Mouse (Mus musculus): ENCODE data around the gene Arhgap11a. TPM values are rescaled to one million over a fixed set of nuclear protein-coding genes. Genes with fewer than 3 reads are reported as not detected.

The Arhgap11a gene
- polyA plus RNA-seq, 1 experiment from 2014 or later: 66.3 TPM

DNA sequence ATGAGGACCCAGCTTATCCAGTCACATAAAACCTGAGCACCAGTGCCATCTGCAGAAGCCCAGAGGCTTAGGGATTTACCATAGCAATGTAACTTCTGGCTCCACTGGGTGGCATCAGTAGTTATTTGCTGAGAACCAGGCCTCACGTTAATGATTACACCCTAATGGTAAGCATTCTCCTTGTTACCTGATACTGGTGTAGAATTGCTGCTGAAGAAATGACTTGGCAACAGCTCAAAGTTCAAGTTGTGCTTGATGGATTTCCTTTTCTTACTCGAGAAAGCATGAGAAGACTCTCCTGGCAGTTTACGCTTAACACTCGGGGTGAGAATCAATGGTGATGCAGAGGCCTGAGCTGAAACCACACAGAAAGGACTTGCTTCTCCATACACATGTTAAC is 9.0 kb downstream of the Arhgap11a start:
- 93% methylated on average over 4 of the region's 4 CpGs for WGBS
- Histone ChIP-seq H3K27me3 (no peaks in the 10 kb centered on the region), H3K4me2 (no peak overlapping the region), H3K4me3 (replicated peaks) (no peak overlapping the region), H3K27ac (no peak overlapping the region), H3K36me3 (replicated peaks) (peaks cover 58% of the 10 kb centered on the region), H3K4me1 (no peaks in the 10 kb centered on the region), H3K9me3 (no peaks in the 10 kb centered on the region), H3K9ac (no peak overlapping the region)
- ATAC-seq (ENCODE audit: low FRiP score): no peak

DNA sequence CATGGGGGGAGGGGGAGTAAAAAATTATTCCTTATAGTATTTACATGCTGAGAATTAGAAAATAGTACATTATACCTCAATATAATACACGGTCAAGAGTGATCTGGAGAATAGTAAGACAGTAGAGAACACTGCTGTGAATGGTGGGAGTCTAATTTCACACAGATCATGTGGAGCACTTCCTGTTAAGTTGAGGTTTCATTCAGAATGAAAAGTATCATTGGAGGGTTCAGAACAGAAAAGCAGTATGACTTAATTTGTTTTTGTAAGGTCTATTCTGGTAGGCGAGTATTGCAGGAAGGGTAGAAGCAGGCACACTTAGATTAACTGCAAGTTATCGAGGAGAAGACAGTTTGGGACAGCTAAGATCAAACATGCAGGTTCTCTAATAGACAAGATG is 13.2 kb downstream of the Arhgap11a start:
- Histone ChIP-seq H3K4me1 (no peaks in the 10 kb centered on the region), H3K4me2 (no peak overlapping the region), H3K36me3 (replicated peaks) (peaks cover 49% of the 10 kb centered on the region), H3K9ac (no peak overlapping the region), H3K9me3 (no peaks in the 10 kb centered on the region), H3K27me3 (no peaks in the 10 kb centered on the region), H3K4me3 (replicated peaks) (no peak overlapping the region), H3K27ac (no peak overlapping the region)
- ATAC-seq (ENCODE audit: low FRiP score): no peak
- WGBS: 90% methylated on average over 3 of the region's 3 CpGs

DNA sequence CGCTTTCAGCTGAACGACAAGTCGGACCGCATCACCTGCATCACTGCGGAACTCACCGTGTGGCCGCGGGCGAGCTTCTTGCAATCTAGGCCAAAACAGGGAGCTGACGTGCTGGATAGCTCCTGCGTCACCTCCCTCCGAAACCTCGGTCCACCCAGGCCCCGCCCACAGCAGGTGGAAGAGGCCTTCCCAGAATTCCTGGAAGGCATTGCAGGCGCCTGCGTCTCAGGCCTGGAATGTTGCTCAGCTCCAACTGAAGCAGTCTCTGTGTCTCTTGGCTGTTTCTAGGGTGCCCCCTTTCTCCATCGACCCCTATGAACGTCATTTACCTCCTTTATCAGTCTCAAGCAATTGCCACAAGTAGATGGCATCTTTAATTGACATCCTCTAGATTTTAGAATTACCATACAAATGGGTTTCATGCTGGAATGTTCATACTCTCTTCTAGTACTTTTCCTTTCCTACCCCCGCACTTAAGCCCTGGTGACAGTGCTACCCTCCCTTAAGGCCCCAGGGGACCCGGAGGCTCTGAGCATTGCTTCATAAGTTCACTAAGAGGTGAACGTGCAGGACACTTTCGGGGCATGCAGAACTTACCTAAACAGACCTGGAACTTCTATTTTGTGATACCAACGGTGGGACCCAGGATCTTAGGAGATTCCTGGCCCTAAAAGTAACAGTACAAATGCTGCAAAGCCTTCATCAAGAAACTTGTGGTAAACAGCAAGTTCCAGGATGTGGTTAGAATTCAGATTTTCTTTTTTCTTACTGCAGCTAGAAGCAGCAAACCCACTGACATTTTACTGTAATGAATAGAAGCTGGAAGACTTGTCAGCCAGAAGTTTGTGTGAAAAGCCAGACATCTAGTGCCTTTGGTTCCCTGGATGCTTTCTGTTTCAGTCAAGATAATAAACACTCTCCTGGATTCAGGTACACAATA is 19.2 kb downstream of the Arhgap11a start, which contains the start of gene Scg5:
TSS of gene Scg5 (minus strand) at position 179 of the 940 bp plus-strand sequence.
- peak within 1 kb of the TSS; percentile 93 for H3K27ac ChIP-seq
- peak within 1 kb of the TSS; percentile 53 for H3K4me3 ChIP-seq (replicated peaks)
- WGBS: 9% methylated on average over 23 of the region's 23 CpGs
- H3K9ac ChIP-seq: peak within 1 kb of the TSS; percentile 69
- no peaks in the 10 kb centered on the region for H3K9me3 ChIP-seq
- peaks cover 27% of the 10 kb centered on the region for H3K36me3 ChIP-seq (replicated peaks)
- peak within 1 kb of the TSS; percentile 65 for H3K4me2 ChIP-seq
- ATAC-seq (ENCODE audit: low FRiP score): peak; percentile 96
- H3K27me3 ChIP-seq: no peaks in the 10 kb centered on the region
- peaks cover 36% of the 10 kb centered on the region for H3K4me1 ChIP-seq

DNA sequence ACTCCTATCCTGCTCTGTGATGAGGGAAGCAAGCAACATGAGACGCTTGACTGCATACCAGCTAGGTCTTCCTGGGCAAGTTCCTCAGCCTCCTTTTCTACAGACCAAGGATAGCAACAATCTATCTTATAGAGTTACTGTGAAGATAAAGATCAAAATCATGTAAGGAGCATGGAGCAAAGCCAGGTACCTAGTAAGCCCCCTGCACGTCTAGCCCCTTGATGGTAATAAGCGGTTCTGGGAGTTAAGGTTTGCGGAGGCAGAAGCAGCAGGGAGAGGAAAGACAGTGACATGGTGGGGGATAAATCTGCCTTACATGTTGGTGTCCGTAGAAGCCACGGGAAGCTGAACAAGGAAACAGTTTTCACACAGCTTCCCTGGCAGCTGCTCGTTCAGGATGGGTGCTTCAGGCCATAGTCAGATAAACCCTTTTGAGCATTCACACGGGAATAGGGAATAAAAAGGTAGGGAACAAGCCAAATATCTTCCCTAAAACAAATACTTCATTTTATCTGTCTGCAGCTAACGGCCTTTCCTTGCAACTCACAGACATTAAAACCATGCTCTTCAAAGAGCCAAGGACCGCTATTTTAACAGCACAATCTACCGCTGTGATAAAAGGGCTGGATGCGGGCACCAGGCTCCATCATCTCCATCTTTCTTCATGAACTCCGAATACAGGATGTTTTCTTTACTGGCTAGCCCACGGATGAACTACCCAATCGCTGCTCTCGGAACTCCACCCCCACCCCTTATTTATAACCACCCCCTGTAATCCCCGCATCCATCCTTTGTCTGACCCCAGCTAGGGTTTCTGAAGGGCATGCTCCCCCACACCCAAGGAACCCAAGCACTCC is 20.1 kb downstream of the Arhgap11a start:
- Histone ChIP-seq H3K9me3 (no peaks in the 10 kb centered on the region), H3K4me1 (peaks cover 36% of the 10 kb centered on the region), H3K4me2 (peak overlapping the region; percentile 65), H3K27ac (peak overlapping the region; percentile 93), H3K9ac (peak overlapping the region; percentile 69), H3K4me3 (replicated peaks) (peak overlapping the region; percentile 53), H3K27me3 (no peaks in the 10 kb centered on the region), H3K36me3 (replicated peaks) (peaks cover 18% of the 10 kb centered on the region)
- WGBS: 10% methylated on average over 17 of the region's 17 CpGs
- peak; percentile 92 for ATAC-seq (ENCODE audit: low FRiP score)

DNA sequence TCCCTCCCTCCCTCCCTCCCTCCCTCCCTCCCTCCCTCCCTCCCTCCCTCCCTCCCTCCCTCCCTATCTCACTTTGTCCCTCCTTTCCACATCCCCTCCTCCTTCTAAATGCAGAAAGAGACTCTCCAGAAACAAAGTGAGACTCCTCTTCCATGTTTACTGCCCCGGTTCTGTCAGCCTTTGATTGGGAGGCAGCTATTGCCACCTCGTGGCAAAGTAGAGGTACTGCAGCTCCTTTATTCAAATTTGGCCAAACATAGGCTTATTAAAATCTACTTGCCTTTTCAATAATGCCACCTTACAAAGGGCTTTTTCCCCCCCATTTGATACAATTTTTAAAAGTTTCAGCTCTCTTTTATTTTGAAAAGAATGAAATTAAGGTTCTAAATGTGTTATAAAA is 24.6 kb downstream of the Arhgap11a start:
- H3K9me3 ChIP-seq: no peaks in the 10 kb centered on the region
- H3K27ac ChIP-seq: no peak overlapping the region
- H3K36me3 ChIP-seq (replicated peaks): peaks cover 25% of the 10 kb centered on the region
- H3K27me3 ChIP-seq: no peaks in the 10 kb centered on the region
- H3K4me1 ChIP-seq: peaks cover 29% of the 10 kb centered on the region
- H3K9ac ChIP-seq: no peak overlapping the region
- 0% methylated on average over 2 of the region's 2 CpGs for WGBS
- no peak overlapping the region for H3K4me2 ChIP-seq
- ATAC-seq (ENCODE audit: low FRiP score): no peak
- no peak overlapping the region for H3K4me3 ChIP-seq (replicated peaks)

DNA sequence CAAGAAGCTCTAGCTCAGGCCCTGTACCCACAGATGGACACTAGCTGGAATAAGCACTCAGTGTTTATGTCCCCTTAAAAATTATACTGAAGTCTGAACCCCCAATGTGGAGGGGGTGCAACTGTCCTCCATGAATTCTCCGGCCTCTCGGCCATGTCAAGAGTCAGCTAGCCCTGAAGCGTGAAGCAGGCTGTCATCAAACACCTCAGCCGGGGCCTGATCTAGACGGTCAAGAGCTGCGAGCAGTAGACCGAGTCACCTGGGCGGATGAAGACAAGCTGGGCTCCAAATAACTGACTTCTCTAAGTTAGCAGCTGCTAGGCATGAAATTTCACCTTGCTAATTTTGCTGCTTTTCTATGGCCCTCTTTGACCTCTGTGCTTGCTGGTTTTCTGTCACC is 26.1 kb downstream of the Arhgap11a start:
- Histone ChIP-seq H3K27me3 (no peaks in the 10 kb centered on the region), H3K9ac (no peak overlapping the region), H3K4me2 (no peak overlapping the region), H3K9me3 (no peaks in the 10 kb centered on the region), H3K36me3 (replicated peaks) (peaks cover 36% of the 10 kb centered on the region), H3K4me3 (replicated peaks) (no peak overlapping the region), H3K27ac (no peak overlapping the region), H3K4me1 (peaks cover 24% of the 10 kb centered on the region)
- WGBS: 97% methylated on average over 8 of the region's 8 CpGs
- ATAC-seq (ENCODE audit: low FRiP score): no peak

DNA sequence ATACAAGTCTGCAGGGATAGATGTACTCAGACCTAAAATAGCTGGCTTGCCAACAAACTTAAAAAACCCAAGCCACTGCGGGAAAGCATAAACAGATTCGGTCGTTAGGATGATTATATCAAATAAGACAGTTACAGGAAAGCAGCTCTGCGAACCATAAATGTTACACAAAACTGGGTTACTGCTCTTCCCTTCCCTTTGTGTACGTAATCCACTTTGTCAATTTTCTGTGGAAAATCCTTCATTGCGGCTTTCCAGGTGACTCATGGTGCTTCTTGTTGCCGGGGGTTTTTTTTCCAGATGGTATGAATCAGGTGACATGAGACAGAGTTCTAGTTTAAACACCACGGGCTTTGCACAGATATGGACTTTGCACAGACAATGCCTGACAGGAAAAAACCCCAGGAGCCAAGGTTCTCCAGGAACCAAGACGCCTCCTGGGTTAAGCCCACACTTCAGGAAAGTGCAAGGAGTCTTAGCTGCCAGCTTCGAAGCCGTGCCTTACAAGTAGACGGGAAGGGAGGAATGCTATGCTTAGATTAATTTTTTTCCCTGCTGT is 27.2 kb downstream of the Arhgap11a start:
- Histone ChIP-seq H3K9ac (no peak overlapping the region), H3K4me3 (replicated peaks) (no peak overlapping the region), H3K4me2 (no peak overlapping the region), H3K4me1 (peaks cover 13% of the 10 kb centered on the region), H3K27me3 (no peaks in the 10 kb centered on the region), H3K9me3 (no peaks in the 10 kb centered on the region), H3K27ac (no peak overlapping the region), H3K36me3 (replicated peaks) (peaks cover 43% of the 10 kb centered on the region)
- ATAC-seq (ENCODE audit: low FRiP score): no peak
- WGBS: 88% methylated on average over 12 of the region's 12 CpGs

DNA sequence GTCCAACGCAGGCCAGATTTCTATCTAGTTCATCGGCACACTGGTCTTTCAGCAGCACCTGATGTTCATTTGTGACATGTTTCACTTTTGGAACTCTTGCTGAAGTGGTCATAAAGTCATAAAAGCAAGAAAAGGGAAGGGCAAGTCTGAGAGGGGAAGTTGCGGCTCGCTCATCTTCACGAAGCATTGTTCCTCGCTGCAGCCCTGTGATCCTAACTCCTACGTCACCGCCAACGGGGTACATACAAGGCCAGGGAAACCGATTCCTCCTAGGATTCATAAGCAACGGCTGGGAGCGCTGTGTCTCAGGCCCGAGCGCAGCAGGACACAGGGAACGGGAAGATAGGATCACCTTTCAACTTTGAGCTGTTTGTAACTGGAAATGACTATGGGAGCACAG is 28.3 kb downstream of the Arhgap11a start:
- Histone ChIP-seq H3K27me3 (no peaks in the 10 kb centered on the region), H3K4me2 (no peak overlapping the region), H3K9me3 (no peaks in the 10 kb centered on the region), H3K36me3 (replicated peaks) (peaks cover 39% of the 10 kb centered on the region), H3K9ac (no peak overlapping the region), H3K27ac (no peak overlapping the region), H3K4me3 (replicated peaks) (no peak overlapping the region), H3K4me1 (peaks cover 8% of the 10 kb centered on the region; the same call in 1 of the 2 replicates)
- no peak for ATAC-seq (ENCODE audit: low FRiP score)
- WGBS: 94% methylated on average over 15 of the region's 15 CpGs

DNA sequence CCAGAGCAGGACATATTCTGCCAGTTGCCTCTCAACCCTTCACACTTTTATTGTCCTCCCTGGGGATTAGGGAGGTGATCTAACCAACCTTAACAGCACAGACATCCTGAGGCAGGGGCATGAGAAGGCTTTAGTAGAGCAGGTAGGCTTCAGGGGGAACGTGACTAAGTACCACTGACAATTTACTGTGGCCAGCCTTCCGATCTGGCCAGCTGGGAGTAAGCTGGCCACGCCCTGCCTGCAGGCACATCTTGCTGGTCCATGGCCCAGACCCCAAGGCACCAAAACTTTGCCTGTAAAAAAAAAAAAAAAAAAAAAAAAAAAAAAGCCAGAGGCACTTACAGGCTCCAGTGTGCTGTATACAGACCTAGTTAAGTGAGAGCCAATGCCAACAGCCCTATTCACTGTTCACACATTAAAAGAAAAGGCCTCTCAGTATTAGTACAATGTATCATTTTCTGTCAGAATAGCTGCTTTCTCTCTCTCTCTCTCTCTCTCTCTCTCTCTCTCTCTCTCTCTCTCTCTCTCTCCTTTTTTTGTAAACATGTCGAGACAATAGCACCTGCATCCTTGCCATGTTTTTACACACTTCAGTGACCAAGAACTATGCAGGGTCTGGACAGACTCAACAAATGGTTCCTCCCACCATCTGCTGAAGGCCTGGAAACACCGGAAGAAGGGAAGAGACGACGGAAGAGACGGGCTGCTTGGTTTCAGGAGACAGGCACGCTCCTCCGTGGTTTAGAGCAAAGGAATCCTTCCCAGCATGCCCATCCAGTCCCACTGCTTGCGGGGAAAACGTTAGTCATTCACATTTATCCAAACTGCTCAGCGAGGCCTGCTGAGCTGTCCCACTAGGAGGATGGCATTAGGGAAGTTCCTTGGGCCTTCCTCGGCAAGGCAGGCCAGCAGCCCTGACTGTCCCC is 30.5 kb downstream of the Arhgap11a start:
- Histone ChIP-seq H3K27ac (peak overlapping the region; percentile 19; the same call in 1 of the 2 replicates), H3K36me3 (replicated peaks) (peaks cover 35% of the 10 kb centered on the region), H3K4me3 (replicated peaks) (no peak overlapping the region), H3K9me3 (no peaks in the 10 kb centered on the region), H3K27me3 (no peaks in the 10 kb centered on the region), H3K9ac (no peak overlapping the region), H3K4me2 (no peak overlapping the region), H3K4me1 (0 out of 2 replicates have a peak, but pooled peaks cover 3% of the 10 kb centered on the region)
- ATAC-seq (ENCODE audit: low FRiP score): peak; percentile 33; the same call in 1 of the 2 replicates
- WGBS: 70% methylated on average over 14 of the region's 14 CpGs

DNA sequence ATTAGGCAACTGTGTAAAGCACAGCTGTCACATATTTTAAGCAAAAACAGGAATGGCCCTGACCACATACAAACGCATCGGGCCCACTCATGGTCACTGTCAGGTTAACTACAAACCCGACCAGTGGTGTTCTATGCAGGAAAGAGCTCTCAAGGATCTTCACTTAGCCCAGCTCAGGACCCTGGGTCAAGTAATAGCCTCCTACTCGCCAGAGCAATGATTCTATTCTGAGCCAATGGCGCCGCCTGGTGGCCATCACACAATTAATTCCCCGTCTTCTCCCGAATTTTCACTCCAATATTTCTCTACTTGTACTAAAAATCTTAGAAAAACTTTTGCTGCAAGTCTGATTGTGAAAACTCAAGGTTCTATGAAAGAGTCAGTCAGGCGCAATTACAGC is 40.8 kb downstream of the Arhgap11a start:
- 24% methylated on average over 9 of the region's 9 CpGs for WGBS
- ATAC-seq (ENCODE audit: low FRiP score): no peak

DNA sequence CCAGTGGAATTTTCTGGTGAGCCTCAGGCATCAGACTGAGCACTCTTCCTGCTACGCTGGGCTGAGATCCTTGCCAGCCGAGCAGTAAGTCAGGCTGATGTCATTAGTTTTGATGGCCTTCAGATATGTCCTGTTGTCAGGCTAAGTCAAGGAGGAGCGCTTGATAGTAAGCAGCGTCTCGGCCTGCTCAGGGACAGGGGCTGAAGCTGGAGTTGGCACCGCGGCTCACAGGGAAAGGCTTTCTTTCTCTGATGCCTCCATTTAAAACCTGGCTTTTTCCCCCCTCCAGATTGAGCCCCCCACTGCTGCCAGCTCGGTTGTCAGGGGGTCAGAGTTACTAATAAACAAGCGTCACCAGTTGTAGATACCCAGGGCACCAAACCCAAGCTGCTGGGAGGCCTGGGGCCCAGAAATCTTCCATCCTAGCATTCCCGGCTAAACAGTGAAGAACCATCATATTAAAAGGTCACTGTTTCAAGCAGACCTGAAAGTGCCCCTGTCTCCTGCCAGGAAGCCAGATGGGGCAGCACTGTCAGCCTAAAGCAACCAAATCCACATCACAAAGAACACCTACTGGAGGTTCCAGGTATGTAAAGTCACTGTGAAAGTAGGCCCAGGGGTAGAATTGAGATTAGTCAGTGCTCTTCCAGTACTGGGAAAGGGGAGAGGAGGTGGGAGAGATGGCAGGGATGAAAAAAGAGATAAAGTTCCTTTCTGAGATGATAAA is 41.4 kb downstream of the Arhgap11a start:
- Histone ChIP-seq H3K4me2 (no peak overlapping the region), H3K9me3 (no peaks in the 10 kb centered on the region), H3K27me3 (no peaks in the 10 kb centered on the region), H3K4me1 (no peaks in the 10 kb centered on the region), H3K36me3 (replicated peaks) (peaks cover 11% of the 10 kb centered on the region), H3K27ac (no peak overlapping the region), H3K4me3 (replicated peaks) (no peak overlapping the region), H3K9ac (no peak overlapping the region)
- 71% methylated on average over 10 of the region's 10 CpGs for WGBS
- ATAC-seq (ENCODE audit: low FRiP score): no peak

More for the DNA sequence above, 40.8 kb downstream of the Arhgap11a start:
- no peak overlapping the region for H3K4me3 ChIP-seq (replicated peaks)
- H3K4me2 ChIP-seq: no peak overlapping the region
- H3K9ac ChIP-seq: no peak overlapping the region
- H3K9me3 ChIP-seq: no peaks in the 10 kb centered on the region
- H3K27me3 ChIP-seq: no peaks in the 10 kb centered on the region
- H3K4me1 ChIP-seq: no peaks in the 10 kb centered on the region
- no peak overlapping the region for H3K27ac ChIP-seq
- H3K36me3 ChIP-seq (replicated peaks): peaks cover 11% of the 10 kb centered on the region

Data from forebrain, embryonic 12.5 days (tissue).